Mouse (Mus musculus) heart, postnatal 0 days (tissue): Measurements from ENCODE around the gene Asic2.

Experiments
- CTCF ChIP-seq: IDR thresholded peaks from 2 replicates; pipeline ENCODE4 v1.5.1; 2016; ENCODE audit warnings: antibody characterized with exemption, control low read depth, low read depth
- EP300 ChIP-seq: IDR thresholded peaks from 2 replicates; pipeline ENCODE4 v1.6.1; 2016; ENCODE audit warnings: antibody characterized with exemption, low read depth

DNA sequence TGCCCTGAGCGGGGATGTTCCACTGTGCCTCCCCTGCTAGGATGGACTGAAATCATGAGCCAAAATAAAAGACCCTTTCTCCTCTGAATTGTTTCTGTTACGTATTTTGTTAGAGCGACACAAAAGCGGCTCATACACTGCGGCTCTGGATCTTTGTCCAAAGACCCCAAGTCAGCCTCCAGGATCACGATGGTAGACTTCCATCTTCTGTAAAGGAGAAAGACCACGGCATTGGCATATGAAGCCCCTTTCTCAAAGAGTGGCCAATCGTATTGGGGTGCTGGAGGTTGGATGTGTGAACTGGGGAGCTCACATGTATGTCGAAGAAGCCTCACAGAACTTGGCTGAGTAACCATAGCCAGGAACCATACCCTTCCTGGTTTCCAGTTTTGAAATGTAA, 911.5 kb downstream of the Asic2 start:
- TF ChIP-seq EP300 (no peak), CTCF (no peak)
